Mouse (Mus musculus): ENCODE measurements around the gene Tmem102.

The Tmem102 gene

DNA sequence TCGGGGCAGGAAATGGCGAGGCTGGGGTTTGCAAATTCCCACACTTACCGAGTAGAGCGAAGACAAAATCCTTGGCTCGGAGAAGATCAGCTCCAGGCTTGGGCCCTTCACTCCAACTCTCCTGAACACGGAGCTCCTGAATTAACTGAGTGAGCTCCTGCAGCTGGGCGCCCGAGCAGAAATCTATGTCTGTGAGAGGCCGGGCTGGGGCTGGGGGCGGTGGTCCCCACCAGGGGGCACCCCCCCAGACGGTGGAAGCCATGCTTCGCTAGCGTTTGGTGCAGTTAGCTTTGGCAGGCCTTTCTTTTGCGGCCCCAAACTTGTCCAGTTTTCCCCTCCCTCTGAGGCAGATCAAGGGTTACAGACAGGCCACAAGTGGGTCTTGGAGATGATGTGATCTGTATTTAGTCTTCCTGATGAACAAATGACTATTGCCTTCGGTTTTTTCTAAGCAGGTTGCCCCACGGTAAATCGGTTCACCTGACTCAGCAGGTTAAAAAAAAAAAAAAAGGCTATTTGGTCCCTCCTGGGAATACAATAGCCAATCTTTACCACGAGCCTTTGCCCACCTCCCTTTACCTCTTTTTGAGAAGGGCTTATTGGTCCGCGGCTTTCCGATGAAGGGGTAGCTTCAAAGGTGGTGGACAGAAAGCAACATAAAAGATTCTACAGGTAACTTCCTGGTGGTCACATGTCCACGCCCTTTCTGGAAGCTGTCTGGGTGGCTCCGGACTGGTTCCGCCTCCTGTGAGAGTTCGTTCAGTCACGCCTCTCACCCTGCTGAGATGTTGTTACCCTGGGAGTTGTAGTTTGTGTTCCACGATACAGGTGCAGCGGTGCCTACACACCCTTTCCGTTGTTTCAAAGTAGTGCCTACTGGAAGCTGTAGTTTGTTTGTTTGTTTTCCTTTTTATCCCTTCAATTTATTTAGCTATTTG, at the start of gene Tmem102:
Gene Tmem102, minus strand, starts transcription at position 653 of the 938 bp plus-strand sequence.
- DNase-seq (ENCODE audit: low read depth, low spot score), result peak; percentile 85

DNA sequence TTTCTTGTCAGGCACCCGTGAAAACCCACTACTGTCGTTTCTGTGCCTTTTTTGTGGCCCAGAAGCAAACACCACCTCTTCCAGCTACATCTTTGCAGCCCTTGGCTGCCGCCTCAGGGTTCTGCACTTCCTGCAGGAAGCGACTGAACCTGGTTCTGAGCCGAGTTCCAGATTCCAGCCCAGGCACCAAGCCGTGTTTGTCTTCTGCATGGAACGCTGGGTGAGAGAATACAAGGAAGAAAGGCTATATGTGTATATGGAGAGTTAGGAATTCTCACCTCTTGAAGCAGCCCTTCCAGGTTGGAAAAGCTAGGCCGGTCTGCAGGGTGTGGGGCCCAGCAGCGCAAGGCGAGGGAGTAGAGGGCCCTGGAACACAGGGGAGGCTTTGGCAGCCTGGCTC, 49.3 kb upstream of the Tmem102 start:
- no peak for DNase-seq (ENCODE audit: low read depth, low spot score)

DNA sequence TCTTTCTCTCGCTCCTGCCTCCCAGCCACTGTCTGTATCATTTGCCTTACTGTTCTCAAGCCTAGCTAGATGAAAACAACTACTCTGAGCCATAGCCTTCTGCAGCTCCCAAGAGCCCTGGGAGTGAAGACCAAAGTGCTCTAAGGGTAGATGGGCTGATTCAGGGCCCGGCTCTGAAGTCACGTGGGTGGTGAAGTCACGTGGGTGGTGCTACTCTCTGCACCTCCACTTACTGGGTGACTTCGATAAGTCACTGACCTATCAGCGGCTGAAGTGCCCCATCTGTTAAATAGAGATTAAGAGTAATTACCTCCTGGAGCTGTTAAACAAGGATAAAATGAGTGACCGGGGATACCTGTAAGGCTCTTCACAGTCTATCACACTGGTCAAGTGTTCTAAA, 48.6 kb upstream of the Tmem102 start:
- DNase-seq (ENCODE audit: low read depth, low spot score), result peak; percentile 67

DNA sequence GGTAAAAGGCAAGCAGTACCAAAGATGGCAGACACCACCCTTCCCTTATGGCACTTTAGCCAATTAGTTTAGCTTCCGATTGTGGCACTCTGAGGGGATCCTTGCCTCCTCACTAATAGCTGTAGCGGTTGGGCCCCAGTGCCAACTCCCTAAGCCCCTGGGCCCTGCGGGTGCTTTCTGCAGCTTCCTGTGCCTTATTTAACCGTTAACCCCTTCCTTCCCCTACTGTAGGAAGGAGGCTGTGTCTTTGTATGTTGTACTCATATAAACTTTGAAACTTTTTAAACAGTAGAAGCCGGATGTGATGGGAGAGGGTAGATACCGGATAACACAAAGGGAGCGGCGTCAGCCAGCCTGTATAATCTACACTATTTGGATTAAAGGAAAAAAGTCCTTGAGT, 45.3 kb upstream of the Tmem102 start:
- DNase-seq (ENCODE audit: low read depth, low spot score), result no peak

DNA sequence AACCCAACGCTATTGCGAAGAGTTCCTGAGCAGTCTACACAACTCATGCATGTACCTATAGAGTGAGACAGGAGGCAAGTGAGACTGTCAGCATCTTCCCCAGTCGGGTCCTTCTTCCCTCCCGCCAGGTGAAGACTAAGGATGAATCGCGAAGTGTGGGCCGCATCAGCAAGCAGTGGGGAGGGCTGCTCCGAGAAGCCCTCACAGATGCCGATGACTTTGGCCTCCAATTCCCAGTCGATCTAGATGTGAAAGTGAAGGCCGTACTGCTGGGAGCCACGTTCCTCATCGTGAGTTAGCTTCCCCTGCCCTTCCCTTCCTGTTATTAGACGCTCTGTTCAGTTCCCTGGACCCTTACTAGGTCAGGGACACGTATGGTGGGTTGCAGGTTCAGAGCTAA, 44.5 kb upstream of the Tmem102 start:
- DNase-seq (ENCODE audit: low read depth, low spot score), result no peak

DNA sequence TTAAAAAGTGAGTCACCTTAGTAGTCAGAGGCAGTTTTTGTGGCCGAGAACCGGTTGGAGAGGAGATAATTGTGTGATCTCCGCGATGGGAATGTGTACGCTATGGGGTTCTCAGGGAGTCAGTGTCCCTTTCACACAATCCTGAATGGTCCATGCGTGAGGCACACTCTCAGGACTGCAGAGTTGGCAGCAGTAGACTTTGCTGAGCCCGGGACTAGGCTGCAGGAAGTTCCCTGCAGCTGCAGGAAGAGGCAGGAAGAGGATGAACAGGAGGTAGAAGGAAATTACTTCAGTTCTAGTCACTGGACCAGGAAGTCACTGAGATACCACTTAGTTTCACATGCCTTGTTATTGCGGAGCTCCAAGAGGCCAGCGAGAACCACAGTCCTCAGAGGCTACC, 43.7 kb upstream of the Tmem102 start:
- DNase-seq (ENCODE audit: low read depth, low spot score), result no peak

DNA sequence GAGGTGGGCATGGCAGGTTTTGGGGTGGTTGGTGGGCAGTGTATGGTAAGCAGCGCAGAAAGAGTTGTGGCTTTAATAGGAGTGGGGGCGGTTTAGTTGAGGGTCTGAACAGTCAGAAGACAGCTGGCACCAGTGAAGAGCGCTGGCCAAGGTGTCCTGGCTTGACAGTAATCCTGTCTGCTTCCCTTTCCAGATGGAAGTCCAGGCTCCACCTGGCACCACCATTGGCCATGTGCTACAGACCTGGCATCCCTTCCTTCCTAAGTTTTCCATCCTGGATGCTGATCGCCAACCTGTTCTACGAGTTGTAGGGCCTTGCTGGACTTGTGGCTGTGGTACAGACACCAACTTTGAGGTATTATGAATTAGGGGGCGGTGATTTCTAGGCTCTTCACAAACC, 42.6 kb upstream of the Tmem102 start:
- no peak for DNase-seq (ENCODE audit: low read depth, low spot score)

DNA sequence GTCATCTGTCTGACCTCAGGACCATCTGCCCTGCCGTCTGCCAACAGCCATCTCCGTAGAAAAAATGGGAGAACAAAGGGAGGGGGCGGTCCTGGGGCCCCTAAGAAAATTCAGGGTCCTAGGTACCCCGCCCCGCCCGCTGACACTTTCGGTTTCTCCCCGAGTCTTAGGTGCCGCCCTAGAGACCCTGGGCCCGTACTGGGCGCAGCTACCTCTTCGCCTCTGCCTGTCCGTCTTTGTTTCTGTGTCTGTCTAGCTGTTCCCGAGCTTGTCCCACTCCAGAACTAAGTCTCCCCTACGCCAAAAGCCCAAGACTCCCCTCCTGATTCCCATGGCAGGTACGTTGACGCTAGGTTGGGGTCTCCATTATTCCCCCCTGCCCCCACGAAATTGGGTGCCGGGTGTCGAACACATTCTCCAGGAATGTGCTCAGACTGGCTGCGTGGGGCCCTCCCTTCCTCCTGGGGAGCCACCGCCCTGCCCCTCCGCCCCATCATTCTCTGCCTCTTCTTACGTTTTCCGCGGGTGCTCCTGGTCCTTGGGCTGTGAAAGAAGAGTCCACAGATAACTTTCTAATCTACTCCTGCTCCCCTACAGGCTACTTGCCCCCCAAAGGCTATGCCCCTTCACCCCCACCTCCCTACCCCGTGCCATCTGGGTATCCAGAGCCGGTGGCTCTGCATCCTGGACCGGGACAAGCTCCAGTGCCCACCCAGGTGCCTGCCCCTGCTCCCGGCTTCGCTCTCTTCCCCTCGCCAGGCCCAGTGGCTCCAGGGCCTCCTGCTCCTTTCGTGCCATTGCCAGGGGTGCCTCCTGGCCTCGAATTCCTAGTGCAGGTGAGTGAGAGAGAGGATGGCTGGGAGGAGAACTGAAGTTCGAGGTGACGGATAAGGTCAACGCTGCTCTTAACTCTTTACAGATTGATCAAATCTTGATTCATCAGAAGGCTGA, 41.6 kb upstream of the Tmem102 start:
- DNase-seq (ENCODE audit: low read depth, low spot score), result no peak

DNA sequence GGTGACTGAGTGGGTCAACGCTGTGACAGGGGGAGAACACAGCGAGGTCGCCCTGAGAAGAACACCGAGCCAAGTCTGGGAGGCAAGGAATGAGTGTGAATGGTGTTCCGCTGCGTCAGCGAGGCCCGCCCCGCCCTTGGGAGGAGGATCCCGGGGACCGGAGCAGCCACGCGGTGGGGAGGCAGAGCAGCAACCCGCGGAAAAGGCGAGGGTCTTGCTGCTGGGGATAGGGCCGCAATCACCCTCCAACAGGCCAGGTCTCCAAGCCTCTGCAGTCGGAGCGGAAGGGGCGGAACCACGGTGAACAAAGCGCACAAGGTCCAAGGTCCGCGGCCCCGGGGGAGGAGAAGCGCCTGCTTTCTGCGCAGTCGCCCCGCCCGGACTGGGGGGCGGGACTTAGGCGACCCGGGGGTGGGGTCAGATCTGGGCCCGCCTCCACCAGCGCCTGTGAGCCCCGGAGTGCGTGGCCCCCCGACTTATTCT, 40.8 kb upstream of the Tmem102 start, which contains the start of gene Plscr3:
Gene Plscr3, plus strand, starts transcription at position 179 of the 483 bp plus-strand sequence.
- DNase-seq (ENCODE audit: low read depth, low spot score), result peak; percentile 96

DNA sequence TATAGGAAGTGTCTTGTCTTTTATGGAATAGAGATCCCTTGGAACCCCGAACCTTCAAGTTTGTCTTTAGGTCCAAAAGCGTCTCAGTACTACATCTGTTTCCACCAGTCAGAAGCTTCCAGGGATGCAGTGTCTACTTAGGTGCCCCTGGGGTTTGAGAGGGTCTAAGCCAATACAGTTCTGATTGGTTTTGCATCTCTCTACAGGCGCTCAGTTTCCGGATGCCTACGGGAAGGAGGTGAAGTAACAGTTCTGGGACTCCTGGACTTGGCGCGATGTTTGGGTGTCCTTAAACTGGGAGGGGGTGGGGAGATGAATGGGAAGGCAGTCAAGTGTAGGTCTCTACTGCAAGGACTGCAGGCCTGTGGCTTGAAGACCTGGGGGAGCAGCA, 33.3 kb upstream of the Tmem102 start:
- DNase-seq (ENCODE audit: low read depth, low spot score), result no peak

DNA sequence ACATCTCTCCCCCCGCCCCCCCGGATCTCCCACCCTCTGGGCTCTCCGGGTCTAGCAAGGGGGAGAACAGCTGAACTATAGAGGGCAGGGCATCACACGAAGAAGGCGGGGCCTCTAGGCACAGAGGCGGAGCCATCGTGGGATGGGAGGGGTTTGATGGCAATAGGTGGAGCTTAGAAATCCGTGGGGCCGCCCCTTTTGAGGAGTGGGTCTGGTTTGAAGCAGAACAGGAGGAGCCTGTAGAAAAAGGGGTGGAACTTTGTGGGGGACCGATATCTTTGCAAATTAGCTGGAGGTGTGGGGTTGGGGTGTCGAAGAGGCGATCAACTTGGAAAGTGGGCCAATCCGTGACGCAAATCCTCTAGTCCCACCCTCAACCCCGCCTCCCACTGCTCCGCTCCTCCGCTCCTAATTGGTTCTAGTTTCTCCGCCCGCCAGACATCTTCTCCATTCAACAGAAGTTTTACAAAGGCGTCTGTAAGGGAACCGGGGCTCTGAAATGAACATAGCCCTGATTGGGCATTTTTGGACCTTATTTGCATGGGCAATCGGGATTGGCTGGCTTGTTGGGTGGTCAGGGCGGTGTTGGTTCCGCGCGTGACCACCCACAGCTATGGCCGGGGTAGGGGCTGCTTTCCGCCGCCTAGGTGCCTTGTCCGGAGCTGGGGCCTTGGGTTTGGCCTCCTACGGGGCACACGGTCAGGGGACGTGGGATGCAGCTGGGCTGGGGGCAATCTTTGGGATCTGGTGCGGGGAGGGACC, 32.7 kb upstream of the Tmem102 start, which contains the start of gene Tmem256:
Gene Tmem256, plus strand, starts transcription at position 563 of the 762 bp plus-strand sequence.
- peak; percentile 99 for DNase-seq (ENCODE audit: low read depth, low spot score)

DNA sequence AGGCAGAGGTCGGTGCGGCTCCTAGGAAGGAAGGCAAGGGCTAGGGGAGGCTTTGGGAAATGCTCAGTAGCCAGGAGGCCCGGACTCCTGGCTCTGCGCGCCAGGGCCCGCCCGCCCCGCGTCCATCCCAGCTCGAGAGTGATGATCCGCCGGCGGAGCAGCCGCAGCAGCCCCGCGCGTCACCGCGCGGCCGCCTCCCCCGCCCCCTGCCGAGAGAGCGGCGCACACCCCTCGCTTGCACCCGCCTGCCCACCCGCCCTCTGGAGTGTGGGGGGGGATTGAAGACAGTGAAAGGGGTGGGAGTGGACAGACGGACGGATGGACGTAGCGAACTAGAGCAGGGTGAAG, 32.2 kb upstream of the Tmem102 start, which contains the start of gene Nlgn2:
Gene Nlgn2, minus strand, starts transcription at position 181 of the 348 bp plus-strand sequence.
- DNase-seq (ENCODE audit: low read depth, low spot score), result no peak

DNA sequence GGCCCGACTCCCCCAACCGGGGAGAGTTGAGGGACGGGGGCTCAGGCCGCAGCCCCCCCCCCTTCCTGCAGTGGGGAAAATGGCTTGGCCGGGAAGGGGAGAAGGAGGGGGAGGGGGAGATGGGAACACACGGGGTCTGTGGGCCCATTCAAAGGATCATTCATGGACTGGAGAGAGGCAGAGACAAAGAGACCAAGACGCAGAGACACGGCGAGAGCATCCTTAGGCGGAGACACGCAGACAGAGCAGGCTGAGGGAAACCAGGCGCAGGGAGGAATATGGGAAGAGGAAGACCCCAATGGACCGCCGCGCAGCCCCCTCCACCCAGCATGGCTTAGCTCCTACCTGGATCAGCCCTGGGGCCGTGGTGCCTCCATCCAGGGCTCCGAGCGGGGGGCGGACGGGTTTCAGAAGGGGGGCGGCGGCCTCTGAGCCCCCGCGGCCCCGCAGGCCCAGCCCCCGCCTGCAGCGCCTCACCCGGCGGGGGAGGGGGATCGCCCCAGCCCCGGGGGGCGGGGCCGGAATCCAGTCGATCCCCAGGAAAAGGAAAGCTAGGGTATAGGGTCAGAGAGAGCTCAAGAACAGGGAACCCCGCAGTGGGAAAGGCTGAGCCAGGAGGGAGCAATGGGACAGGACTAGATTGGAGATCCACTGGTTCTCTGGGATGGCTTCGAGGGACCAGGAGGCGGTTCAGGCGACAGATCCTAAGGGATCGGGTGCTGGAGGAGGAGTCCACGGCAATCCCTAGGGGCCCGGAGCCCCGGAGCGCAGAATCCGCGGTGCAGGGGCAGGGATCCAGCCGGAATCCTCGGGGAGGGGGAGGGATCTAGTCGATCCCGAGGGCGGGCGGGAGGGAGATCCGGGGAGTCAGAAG, 31.5 kb upstream of the Tmem102 start:
- no peak for DNase-seq (ENCODE audit: low read depth, low spot score)

DNA sequence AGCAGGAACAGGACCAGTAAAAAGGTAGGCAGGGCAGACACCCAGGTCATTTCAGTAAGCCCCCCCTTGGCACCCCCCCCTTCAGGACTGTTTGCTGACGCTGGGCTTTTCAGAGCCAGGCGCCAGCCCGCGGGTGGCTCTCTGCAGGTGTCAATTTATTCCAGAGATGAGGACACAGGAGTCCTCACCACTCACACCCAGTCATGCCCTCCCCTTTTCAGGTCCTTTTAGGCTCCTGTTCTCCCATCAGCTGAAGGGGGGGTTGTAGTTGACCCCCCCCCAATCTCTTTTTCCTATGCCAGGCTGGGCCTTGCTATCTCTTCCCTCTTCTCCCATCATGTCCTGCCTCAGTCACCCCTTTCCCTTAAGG, 30.5 kb upstream of the Tmem102 start:
- DNase-seq (ENCODE audit: low read depth, low spot score), result no peak

DNA sequence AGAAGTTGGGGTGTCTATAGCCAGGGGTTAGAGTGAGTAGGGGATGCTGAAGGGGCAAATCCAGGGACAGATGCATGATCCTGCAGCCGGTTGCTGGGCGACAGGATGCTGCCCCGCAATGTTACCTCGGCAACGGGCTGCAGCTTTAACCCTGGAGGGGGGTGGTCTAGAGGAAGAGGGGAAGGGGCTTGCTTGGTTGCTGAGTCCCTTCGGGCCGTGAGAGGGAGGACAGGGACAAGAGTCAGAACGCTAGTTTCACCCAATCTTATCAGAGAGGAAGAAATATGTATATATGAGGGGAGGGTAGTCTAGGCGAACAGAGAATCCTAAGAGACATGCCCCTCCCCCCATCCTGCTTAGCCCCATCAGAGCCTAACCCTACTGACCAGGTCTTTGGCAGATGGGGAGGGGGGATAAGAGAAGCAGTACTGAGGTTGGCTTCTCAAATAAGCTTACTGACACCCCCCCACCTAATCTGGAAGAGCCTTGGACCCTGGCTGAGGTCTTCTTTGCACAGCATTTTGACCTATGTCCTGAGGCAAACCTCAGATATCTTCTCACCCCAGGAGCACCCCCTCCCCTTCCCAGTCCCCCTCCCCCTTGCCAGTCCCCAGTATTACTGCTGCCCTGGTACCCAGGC, 30.0 kb upstream of the Tmem102 start:
- no peak for DNase-seq (ENCODE audit: low read depth, low spot score)

DNA sequence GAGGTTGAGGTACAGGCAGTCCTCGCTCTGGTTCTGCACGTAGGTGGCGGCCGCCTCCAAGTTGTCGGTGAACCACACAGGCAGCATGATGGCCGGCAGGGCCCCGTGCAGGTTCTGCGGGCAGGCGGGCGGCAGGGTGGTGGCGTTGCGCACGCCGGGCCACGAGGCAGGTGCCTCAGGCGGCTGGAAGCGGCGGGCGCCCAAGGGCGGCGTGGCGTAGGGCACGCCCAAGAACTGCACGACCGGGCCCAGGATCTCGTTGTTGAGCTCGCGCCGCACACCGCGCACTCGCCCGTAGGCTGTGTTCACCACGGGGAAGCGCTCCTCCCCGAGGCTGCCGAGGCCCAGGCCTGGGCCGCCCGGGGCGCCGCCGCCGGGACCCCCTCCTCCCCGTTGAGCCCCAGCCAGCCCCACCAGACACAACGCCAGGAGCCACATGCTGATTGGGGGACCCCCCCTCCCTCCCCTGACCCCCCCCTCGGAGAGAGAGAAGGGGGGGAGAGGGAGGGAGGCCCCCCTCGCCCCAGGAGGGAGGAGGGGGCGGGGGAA, 28.7 kb upstream of the Tmem102 start:
- DNase-seq (ENCODE audit: low read depth, low spot score), result peak; percentile 84

DNA sequence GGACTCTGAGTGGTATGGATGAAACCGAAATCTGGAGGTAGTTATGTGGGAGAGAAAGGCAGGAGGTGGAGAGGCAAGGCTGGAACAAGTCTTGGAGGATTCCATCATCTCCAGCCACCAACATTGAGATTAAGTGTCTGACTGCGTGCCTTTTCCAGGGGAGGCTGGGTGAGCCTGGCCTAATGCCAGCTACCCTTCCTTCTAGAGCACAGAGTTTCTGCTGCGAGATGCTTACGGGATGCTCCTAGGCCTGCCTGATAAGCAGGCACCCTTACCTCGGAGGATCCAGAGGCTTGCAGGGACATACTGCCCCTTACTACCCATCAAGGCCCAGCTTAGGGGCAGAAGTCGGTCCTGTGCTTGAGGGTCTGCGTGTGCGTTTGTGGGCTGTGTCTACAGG, 28.1 kb upstream of the Tmem102 start:
- DNase-seq (ENCODE audit: low read depth, low spot score), result no peak

DNA sequence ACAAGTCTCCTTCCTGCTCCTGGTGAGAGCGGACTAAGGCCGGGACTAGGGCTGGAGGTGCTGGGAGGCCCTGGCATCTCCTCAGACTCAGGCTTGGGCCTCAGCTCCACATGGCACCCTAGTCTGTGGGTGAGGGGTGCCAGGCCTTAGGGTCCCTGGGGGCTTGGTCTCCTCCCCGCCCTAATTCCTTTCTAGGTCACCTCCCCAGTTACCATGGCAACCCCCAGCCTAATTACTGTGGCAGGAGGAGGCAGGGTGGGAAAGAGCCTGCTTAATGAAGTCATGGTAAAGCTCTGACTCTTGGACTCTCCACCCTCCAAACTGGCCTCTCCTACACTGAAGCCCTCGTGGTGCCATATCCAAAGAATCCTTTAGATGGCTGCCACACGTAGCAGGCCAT, 23.4 kb upstream of the Tmem102 start:
- DNase-seq (ENCODE audit: low read depth, low spot score), result peak; percentile 36

DNA sequence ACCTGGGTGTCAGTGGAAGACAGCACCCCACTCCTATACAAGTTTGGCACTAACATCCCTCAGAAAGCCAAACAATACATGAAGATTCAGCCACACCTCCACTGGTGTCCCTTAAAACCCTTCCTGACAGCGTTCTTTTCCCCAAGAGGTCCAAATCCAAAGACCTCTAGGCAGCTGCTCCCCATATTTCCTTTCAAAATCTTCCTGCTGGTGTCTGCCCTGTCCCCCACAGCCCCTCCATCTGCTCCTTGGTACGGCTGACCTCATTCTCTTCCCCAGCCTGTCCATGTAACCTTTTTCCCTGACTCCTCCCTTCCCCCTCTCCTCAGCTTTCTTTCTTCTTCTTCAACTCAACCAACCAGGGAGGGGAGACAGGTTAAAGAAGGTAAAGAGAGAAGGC, 18.0 kb upstream of the Tmem102 start:
- DNase-seq (ENCODE audit: low read depth, low spot score), result no peak

DNA sequence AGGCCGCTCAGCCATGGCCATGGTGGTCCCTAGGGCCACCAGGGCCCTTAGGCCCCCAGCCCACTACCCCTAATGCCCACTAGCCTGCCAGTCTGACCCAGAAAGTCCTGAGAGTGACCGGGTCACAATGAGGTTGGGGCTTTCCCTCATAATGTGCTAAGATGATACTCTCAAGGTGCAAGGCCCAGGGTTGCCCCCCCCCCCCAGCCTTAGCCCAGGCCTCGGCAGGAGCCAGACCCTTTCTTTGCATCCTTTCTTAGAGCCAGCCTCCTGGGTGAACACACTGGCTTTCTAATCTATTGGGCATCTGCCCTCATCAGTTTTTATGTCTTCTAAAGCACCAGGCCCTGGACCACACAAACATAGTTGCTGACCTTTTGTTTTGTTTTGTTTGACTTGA, 16.7 kb upstream of the Tmem102 start, which contains the start of gene Spem1:
Gene Spem1, minus strand, starts transcription at position 101 of the 400 bp plus-strand sequence.
- no peak for DNase-seq (ENCODE audit: low read depth, low spot score)
